Mouse (Mus musculus): ENCODE data around the gene Ccdc51.

DNA sequence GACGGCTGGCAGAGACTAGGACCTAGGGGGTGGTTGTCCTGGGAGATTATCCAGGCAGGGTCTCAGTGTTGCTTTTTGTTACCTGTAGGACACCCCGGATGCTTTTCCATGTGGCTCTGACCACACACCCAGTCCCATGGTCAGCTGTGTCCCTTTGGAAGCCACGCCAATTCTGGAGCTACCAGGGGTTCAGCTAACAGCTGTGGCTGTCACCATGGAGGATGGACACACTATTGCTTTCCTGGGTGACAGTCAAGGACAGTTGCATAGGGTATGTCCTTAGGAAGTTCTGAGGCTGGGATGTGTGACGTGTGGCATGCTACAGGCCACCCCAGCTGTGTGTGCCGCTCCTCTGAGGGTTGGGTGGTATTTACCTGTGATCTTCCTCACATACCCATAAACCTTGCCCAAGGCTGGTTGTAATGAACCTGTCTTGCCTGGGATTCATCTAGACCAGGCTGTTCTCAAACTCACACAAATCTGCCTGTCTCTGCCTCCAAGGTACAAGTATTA, 19.7 kb downstream of the Ccdc51 start:
- TF ChIP-seq GATA1 (IDR thresholded peaks at IDR 0.05; ENCODE audit: borderline replicate concordance, low read length): no peak
- no peak for TF ChIP-seq FLI1 (IDR thresholded peaks at IDR 0.05; ENCODE audit: low read length)
